Mouse (Mus musculus): Measurements from ENCODE around the gene Specc1. TPM values are rescaled to one million over a fixed set of nuclear protein-coding genes. Genes with fewer than 3 reads are reported as not detected.

Gene Specc1
- total RNA-seq (2014; rRNA removed) (25.0 and 27.5 TPM in 2 replicates), polyA plus RNA-seq (2015; fragmentation: Nextera tagmentation; extraction: Ambion mirVana) (11.6 and 12.8 TPM in 2 replicates)

- DNase-seq (ENCODE audit: low spot score) (peak; percentile 91), ATAC-seq (ENCODE audit: low FRiP score) (peak; percentile 90)
- H3K4me2 ChIP-seq (ENCODE audit: low read depth, low read length, poor library complexity, severe bottlenecking) = peak within 1 kb of the TSS; percentile 99
- no peak within 1 kb of the TSS for H3K27ac ChIP-seq (ENCODE audit: low read depth, low read length)
- under 1% methylated on average over 53 of the region's 58 CpGs for WGBS
- TF ChIP-seq CTCF (IDR thresholded peaks at IDR 0.05) = peak; percentile 93
- H3K9me3 ChIP-seq (ENCODE audit: low read length) = no peaks in the 10 kb centered on the region
- H3K4me1 ChIP-seq (ENCODE audit: insufficient read depth, low read length) = no peaks in the 10 kb centered on the region
- no peaks in the 10 kb centered on the region for H3K27me3 ChIP-seq (ENCODE audit: insufficient read depth, low read length)
- peak within 1 kb of the TSS; percentile 71 for H3K4me3 ChIP-seq (ENCODE audit: low read depth, low read length)
- H3K9ac ChIP-seq (replicated peaks; ENCODE audit: low read length, poor library complexity, severe bottlenecking) = peak within 1 kb of the TSS; percentile 54
- no peaks in the 10 kb centered on the region for H3K36me3 ChIP-seq (ENCODE audit: insufficient read depth, low read length)
Measured at GRCm38 (mm10) chr11:61956572-61957295, at the start of gene Specc1. Gene Specc1, plus strand, starts transcription at chr11:61956763.

- Histone ChIP-seq H3K4me3 (ENCODE audit: low read depth, low read length) (no peak overlapping the region), H3K9ac (replicated peaks; ENCODE audit: low read length, poor library complexity, severe bottlenecking) (no peak overlapping the region), H3K27ac (ENCODE audit: low read depth, low read length) (no peak overlapping the region), H3K27me3 (ENCODE audit: insufficient read depth, low read length) (no peaks in the 10 kb centered on the region), H3K9me3 (ENCODE audit: low read length) (no peaks in the 10 kb centered on the region), H3K36me3 (ENCODE audit: insufficient read depth, low read length) (peaks cover 22% of the 10 kb centered on the region), H3K4me1 (ENCODE audit: insufficient read depth, low read length) (no peaks in the 10 kb centered on the region), H3K4me2 (ENCODE audit: low read depth, low read length, poor library complexity, severe bottlenecking) (no peak overlapping the region)
- no peak for ATAC-seq (ENCODE audit: low FRiP score)
- DNase-seq (ENCODE audit: low spot score) = no peak
- TF ChIP-seq CTCF (IDR thresholded peaks at IDR 0.05) = no peak
Measured at GRCm38 (mm10) chr11:61908315-61908714, 48.2 kb upstream of the Specc1 start.

- H3K27ac ChIP-seq (ENCODE audit: low read depth, low read length) = no peak overlapping the region
- H3K9ac ChIP-seq (replicated peaks; ENCODE audit: low read length, poor library complexity, severe bottlenecking) = no peak overlapping the region
- H3K4me3 ChIP-seq (ENCODE audit: low read depth, low read length) = no peak overlapping the region
- no peaks in the 10 kb centered on the region for H3K27me3 ChIP-seq (ENCODE audit: insufficient read depth, low read length)
- 97% methylated on average over 3 of the region's 3 CpGs for WGBS
- no peak overlapping the region for H3K4me2 ChIP-seq (ENCODE audit: low read depth, low read length, poor library complexity, severe bottlenecking)
- TF ChIP-seq CTCF (IDR thresholded peaks at IDR 0.05) = no peak
- no peaks in the 10 kb centered on the region for H3K4me1 ChIP-seq (ENCODE audit: insufficient read depth, low read length)
- no peaks in the 10 kb centered on the region for H3K9me3 ChIP-seq (ENCODE audit: low read length)
- peaks cover 13% of the 10 kb centered on the region for H3K36me3 ChIP-seq (ENCODE audit: insufficient read depth, low read length)
- ATAC-seq (ENCODE audit: low FRiP score) = no peak
- no peak for DNase-seq (ENCODE audit: low spot score)
Measured at GRCm38 (mm10) chr11:61919702-61920101, 36.9 kb upstream of the Specc1 start.

- no peak for DNase-seq (ENCODE audit: low spot score)
- whole genome bisulfite sequencing = 80% methylated on average over 1 of the region's 1 CpGs
- no peak overlapping the region for H3K4me2 ChIP-seq (ENCODE audit: low read depth, low read length, poor library complexity, severe bottlenecking)
- no peaks in the 10 kb centered on the region for H3K36me3 ChIP-seq (ENCODE audit: insufficient read depth, low read length)
- no peak for ATAC-seq (ENCODE audit: low FRiP score)
- TF ChIP-seq CTCF (IDR thresholded peaks at IDR 0.05) = no peak
- H3K9me3 ChIP-seq (ENCODE audit: low read length) = no peaks in the 10 kb centered on the region
- no peak overlapping the region for H3K9ac ChIP-seq (replicated peaks; ENCODE audit: low read length, poor library complexity, severe bottlenecking)
- H3K4me1 ChIP-seq (ENCODE audit: insufficient read depth, low read length) = no peaks in the 10 kb centered on the region
- no peaks in the 10 kb centered on the region for H3K27me3 ChIP-seq (ENCODE audit: insufficient read depth, low read length)
- no peak overlapping the region for H3K27ac ChIP-seq (ENCODE audit: low read depth, low read length)
- no peak overlapping the region for H3K4me3 ChIP-seq (ENCODE audit: low read depth, low read length)
Measured at GRCm38 (mm10) chr11:61923309-61923708, 33.3 kb upstream of the Specc1 start.

- Histone ChIP-seq H3K4me1 (ENCODE audit: insufficient read depth, low read length) (peaks cover 13% of the 10 kb centered on the region; the same call in 1 of the 2 replicates), H3K4me2 (ENCODE audit: low read depth, low read length, poor library complexity, severe bottlenecking) (peak overlapping the region; percentile 59), H3K27me3 (ENCODE audit: insufficient read depth, low read length) (no peaks in the 10 kb centered on the region), H3K4me3 (ENCODE audit: low read depth, low read length) (peak overlapping the region; percentile 93), H3K27ac (ENCODE audit: low read depth, low read length) (peak overlapping the region; percentile 94), H3K36me3 (ENCODE audit: insufficient read depth, low read length) (no peaks in the 10 kb centered on the region), H3K9ac (replicated peaks; ENCODE audit: low read length, poor library complexity, severe bottlenecking) (peak overlapping the region; percentile 81), H3K9me3 (ENCODE audit: low read length) (no peaks in the 10 kb centered on the region)
- DNase-seq (ENCODE audit: low spot score) = no peak
- peak; percentile 64 for ATAC-seq (ENCODE audit: low FRiP score)
- no peak for TF ChIP-seq CTCF (IDR thresholded peaks at IDR 0.05)
- whole genome bisulfite sequencing = 4% methylated on average over 41 of the region's 47 CpGs
Measured at GRCm38 (mm10) chr11:61929323-61930097, 27.1 kb upstream of the Specc1 start.

- Histone ChIP-seq H3K4me1 (ENCODE audit: insufficient read depth, low read length) (peaks cover 13% of the 10 kb centered on the region; the same call in 1 of the 2 replicates), H3K4me2 (ENCODE audit: low read depth, low read length, poor library complexity, severe bottlenecking) (peak within 1 kb of the TSS; percentile 59), H3K36me3 (ENCODE audit: insufficient read depth, low read length) (no peaks in the 10 kb centered on the region), H3K9ac (replicated peaks; ENCODE audit: low read length, poor library complexity, severe bottlenecking) (peak within 1 kb of the TSS; percentile 81), H3K9me3 (ENCODE audit: low read length) (no peaks in the 10 kb centered on the region), H3K27ac (ENCODE audit: low read depth, low read length) (peak within 1 kb of the TSS; percentile 94), H3K27me3 (ENCODE audit: insufficient read depth, low read length) (no peaks in the 10 kb centered on the region), H3K4me3 (ENCODE audit: low read depth, low read length) (peak within 1 kb of the TSS; percentile 93)
- WGBS = under 1% methylated on average over 26 of the region's 43 CpGs
- DNase-seq (ENCODE audit: low spot score) = peak; percentile 96
- ATAC-seq (ENCODE audit: low FRiP score) = peak; percentile 93
- peak; percentile 32 for TF ChIP-seq CTCF (IDR thresholded peaks at IDR 0.05)
Measured at GRCm38 (mm10) chr11:61930098-61930517, 26.5 kb upstream of the Specc1 start, which contains the start of gene Akap10. Gene Akap10, minus strand, starts transcription at chr11:61930252.
